Mouse (Mus musculus): ENCODE measurements at regions not wholly inside any gene's neighbourhood (a gene's known extent, or its start where the extent isn't known, plus 50 kb on each side); places are given as distances from the start of the nearest gene placed in this dataset.

DNA sequence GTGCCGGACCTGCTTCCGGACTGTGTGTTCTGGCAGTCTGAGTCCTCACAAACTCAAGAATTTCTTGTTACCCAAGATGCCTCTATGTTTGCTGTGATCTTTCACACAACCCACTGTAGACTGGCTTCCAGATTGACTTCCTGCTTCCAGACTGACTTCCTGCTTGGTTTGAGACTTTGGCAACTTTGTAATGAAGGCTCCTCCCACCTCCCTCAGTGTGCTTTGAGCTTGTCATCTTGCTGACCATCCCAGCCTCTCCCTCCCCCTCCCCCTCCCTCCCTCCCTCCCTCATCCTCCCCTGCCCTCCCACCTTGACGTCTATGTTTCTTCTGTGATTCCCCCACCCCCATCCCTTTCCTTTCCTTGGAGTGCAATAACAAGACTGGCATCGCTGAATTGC, 51.7 kb upstream of the Shb start:
- Histone ChIP-seq H3K9ac (ENCODE audit: control insufficient read depth, low read depth, low read length, poor library complexity, severe bottlenecking) (no peak overlapping the region), H3K9me3 (replicated peaks; ENCODE audit: insufficient read depth, low read length) (no peaks in the 10 kb centered on the region), H3K79me2 (ENCODE audit: control insufficient read depth, insufficient read depth, low read length, poor library complexity) (no peaks in the 10 kb centered on the region), H3K4me3 (ENCODE audit: control insufficient read depth in 1 of 2, insufficient read depth in 1 of 2, low read depth in 2 of 2, low read length in 2 of 2) (no peak overlapping the region), H3K4me1 (ENCODE audit: control insufficient read depth in 1 of 2, insufficient read depth in 2 of 2, low read length in 2 of 2) (no peaks in the 10 kb centered on the region), H3K27ac (ENCODE audit: control insufficient read depth, low read depth, low read length) (no peak overlapping the region), H3K27me3 (ENCODE audit: control insufficient read depth in 1 of 2, insufficient read depth in 2 of 2, low read length in 2 of 2) (peaks cover 31 to 36% of the 10 kb centered on the region in 2 experiments), H3K36me3 (ENCODE audit: control insufficient read depth in 1 of 2, insufficient read depth in 2 of 2, low read length in 2 of 2) (no peaks in the 10 kb centered on the region)
- DNase-seq (ENCODE audit: low read depth, low spot score), result no peak
- TF ChIP-seq MXI1 (IDR thresholded peaks at IDR 0.05; ENCODE audit: low read depth, low read length) (no peak), TAL1 (IDR thresholded peaks at IDR 0.05; ENCODE audit: low read length) (no peak), EP300 (IDR thresholded peaks at IDR 0.05; ENCODE audit: low read depth in 1 of 2, low read length in 2 of 2) (no peak), USF1 (IDR thresholded peaks at IDR 0.05; ENCODE audit: low read depth, low read length) (no peak), CHD2 (IDR thresholded peaks at IDR 0.05; ENCODE audit: low read length) (no peak)

DNA sequence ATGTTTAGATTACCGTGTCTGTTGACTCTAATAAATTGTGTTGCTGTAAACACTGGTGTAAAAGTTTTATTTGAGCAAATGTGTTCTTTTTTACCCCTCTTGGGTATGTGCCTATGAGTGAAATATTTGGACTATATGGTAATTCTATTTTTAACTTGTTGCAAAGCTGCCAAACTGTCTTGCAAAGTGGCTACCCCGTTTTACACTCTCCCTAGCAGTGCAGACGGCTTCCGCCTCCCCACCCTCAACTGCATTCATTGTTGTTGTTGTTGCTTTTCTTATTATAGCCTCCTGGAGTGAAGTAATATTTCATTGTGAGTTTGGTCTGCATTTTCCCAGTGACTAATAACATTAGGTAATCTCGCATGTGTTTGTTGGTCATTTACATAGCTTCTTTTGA, 50.2 kb upstream of the Shb start:
- no peak overlapping the region for H3K27ac ChIP-seq (ENCODE audit: control insufficient read depth, low read depth, low read length)
- TF ChIP-seq MXI1 (IDR thresholded peaks at IDR 0.05; ENCODE audit: low read depth, low read length) (no peak), SIN3A (IDR thresholded peaks at IDR 0.05; ENCODE audit: low read length) (no peak), GABPA (IDR thresholded peaks at IDR 0.05; ENCODE audit: low read depth, low read length) (no peak), CHD2 (IDR thresholded peaks at IDR 0.05; ENCODE audit: low read length) (no peak), JUND (IDR thresholded peaks at IDR 0.05; ENCODE audit: low read depth, low read length) (no peak), HCFC1 (IDR thresholded peaks at IDR 0.05; ENCODE audit: low read depth, low read length) (no peak), SMC3 (IDR thresholded peaks at IDR 0.05; ENCODE audit: low read depth, low read length) (no peak), MYB (IDR thresholded peaks at IDR 0.05; ENCODE audit: low read depth, low read length) (no peak), UBTF (IDR thresholded peaks at IDR 0.05; ENCODE audit: borderline replicate concordance, insufficient read depth, low read depth, low read length) (no peak), NRF1 (IDR thresholded peaks at IDR 0.05; ENCODE audit: insufficient read depth, low read depth, low read length, poor library complexity, severe bottlenecking) (no peak), ZC3H11A (IDR thresholded peaks at IDR 0.05; ENCODE audit: low read depth, low read length) (no peak), MAFK (IDR thresholded peaks at IDR 0.05; ENCODE audit: borderline replicate concordance, low read depth, low read length) (no peak), BHLHE40 (IDR thresholded peaks at IDR 0.05; ENCODE audit: borderline replicate concordance, low read depth, low read length) (no peak), RAD21 (IDR thresholded peaks at IDR 0.05; ENCODE audit: low read depth, low read length) (no peak), ELF1 (IDR thresholded peaks at IDR 0.05; ENCODE audit: low read depth, low read length) (no peak), TAL1 (IDR thresholded peaks at IDR 0.05; ENCODE audit: low read length) (no peak), KAT2A (conservative IDR thresholded peaks at IDR 0.05; ENCODE audit: low read depth, low read length) (no peak), POLR2AphosphoS5 (IDR thresholded peaks at IDR 0.05; ENCODE audit: borderline replicate concordance, low read depth, low read length) (no peak), ZMIZ1 (IDR thresholded peaks at IDR 0.05; ENCODE audit: low read depth, low read length) (no peak)
- no peak overlapping the region for H3K9ac ChIP-seq (ENCODE audit: control insufficient read depth, low read depth, low read length, poor library complexity, severe bottlenecking)
- no peaks in the 10 kb centered on the region for H3K79me2 ChIP-seq (ENCODE audit: control insufficient read depth, insufficient read depth, low read length, poor library complexity)
- H3K9me3 ChIP-seq (replicated peaks; ENCODE audit: insufficient read depth, low read length), result no peaks in the 10 kb centered on the region
- no peaks in the 10 kb centered on the region for H3K36me3 ChIP-seq (ENCODE audit: control insufficient read depth in 1 of 2, insufficient read depth in 2 of 2, low read length in 2 of 2)
- H3K4me3 ChIP-seq (ENCODE audit: control insufficient read depth in 1 of 2, insufficient read depth in 1 of 2, low read depth in 2 of 2, low read length in 2 of 2), result no peak overlapping the region
- no peaks in the 10 kb centered on the region for H3K4me1 ChIP-seq (ENCODE audit: control insufficient read depth in 1 of 2, insufficient read depth in 2 of 2, low read length in 2 of 2)
- peaks cover 29 to 39% of the 10 kb centered on the region in 2 experiments for H3K27me3 ChIP-seq (ENCODE audit: control insufficient read depth in 1 of 2, insufficient read depth in 2 of 2, low read length in 2 of 2)
- DNase-seq (ENCODE audit: low read depth, low spot score), result no peak
